In genomic region chr17:85177231-85177630, GRCm38 (mm10) we compare ENCODE assay signal across 26 mouse cellular contexts.
DNase-seq lines count a peak whose midpoint lies in the region; ATAC-seq and TF ChIP-seq lines count a peak whose summit lies in the region.
"Had no signal": no experiment of that assay in that cellular context is flagged by ENCODE, and none has a peak within 500 bp of the region (broad histone marks: within the 10 kb centered on the region; RNA-seq: fewer than 3 reads in every experiment).

No protein-coding gene starts in this region.

- intact Hi-C loops in heart, postnatal 10 days (cut with DNase I): no loop called here

- TF ChIP-seq EP300 in heart, postnatal 0 days (IDR thresholded peaks at IDR 0.05; ENCODE audit: low read depth): no peak
- no peak for TF ChIP-seq EP300 in stomach, postnatal 0 days (optimal IDR thresholded peaks at IDR 0.05)

- H3K4me3 ChIP-seq in heart, embryonic 11.5 days (ENCODE audit: low read depth, low read length): no peak overlapping the region
- H3K4me3 ChIP-seq in hindbrain, embryonic 10.5 days: no peak overlapping the region
- no peak overlapping the region for H3K4me3 ChIP-seq in hindbrain, embryonic 12.5 days
- no peak overlapping the region for H3K4me3 ChIP-seq in heart, postnatal 0 days (ENCODE audit: low read depth, low read length)
- no peak overlapping the region for H3K4me3 ChIP-seq in stomach, postnatal 0 days (ENCODE audit: low read depth, low read length)
- H3K4me3 ChIP-seq: embryonic facial prominence, embryonic 13.5 days; erythroblast, embryonic 14.5 days; forebrain, embryonic 12.5 days; limb, embryonic 10.5 days; liver, embryonic 15.5 days; lung, embryonic 15.5 days had no signal

- 42% methylated on average over 13 of the region's 13 CpGs for WGBS in heart, embryonic 11.5 days (ENCODE audit: insufficient replicate concordance)
- 37% methylated on average over 13 of the region's 13 CpGs for WGBS in hindbrain, embryonic 10.5 days
- 45% methylated on average over 13 of the region's 13 CpGs for WGBS in hindbrain, embryonic 12.5 days
- 22% methylated on average over 13 of the region's 13 CpGs for WGBS in heart, postnatal 0 days
- 65% methylated on average over 13 of the region's 13 CpGs for WGBS in stomach, postnatal 0 days

- peaks cover 8% of the 10 kb centered on the region for H3K4me1 ChIP-seq in heart, embryonic 11.5 days (ENCODE audit: control insufficient read depth, insufficient read depth, low read length)
- H3K4me1 ChIP-seq in hindbrain, embryonic 10.5 days (replicated peaks): peaks cover 24% of the 10 kb centered on the region
- H3K4me1 ChIP-seq in hindbrain, embryonic 12.5 days: no peaks in the 10 kb centered on the region
- no peaks in the 10 kb centered on the region for H3K4me1 ChIP-seq in heart, postnatal 0 days (ENCODE audit: control insufficient read depth, insufficient read depth)
- no peaks in the 10 kb centered on the region for H3K4me1 ChIP-seq in stomach, postnatal 0 days (replicated peaks; ENCODE audit: control insufficient read depth, insufficient read depth)
- H3K4me1 ChIP-seq: liver, embryonic 15.5 days; lung, embryonic 15.5 days had no signal

- H3K27me3 ChIP-seq in heart, embryonic 11.5 days (ENCODE audit: control insufficient read depth, insufficient read depth, low read length): no peaks in the 10 kb centered on the region
- no peaks in the 10 kb centered on the region for H3K27me3 ChIP-seq in hindbrain, embryonic 10.5 days (ENCODE audit: insufficient read depth, poor library complexity, severe bottlenecking)
- H3K27me3 ChIP-seq in hindbrain, embryonic 12.5 days: no peaks in the 10 kb centered on the region
- no peaks in the 10 kb centered on the region for H3K27me3 ChIP-seq in heart, postnatal 0 days (ENCODE audit: control insufficient read depth, insufficient read depth, low read length)
- H3K27me3 ChIP-seq in stomach, postnatal 0 days (ENCODE audit: control insufficient read depth, insufficient read depth, low read length): no peaks in the 10 kb centered on the region
- H3K27me3 ChIP-seq: CH12.LX; embryonic facial prominence, embryonic 13.5 days; liver, embryonic 15.5 days; lung, embryonic 15.5 days; Patski had no signal

- no peak for DNase-seq in heart, postnatal 10 days
- peak; percentile 7 for DNase-seq in hindbrain, embryonic 10.5 days (ENCODE audit: low spot score)
- DNase-seq in adrenal gland, postnatal 10 days: peak; percentile 38
- DNase-seq in heart, postnatal 0 days (ENCODE audit: low spot score): peak; percentile 13
- no peak for DNase-seq in stomach, postnatal 0 days (ENCODE audit: low spot score)
- DNase-seq: B cell, adult 2 months; cerebellum, adult 18-20 months; cerebellum, postnatal 14 days; embryo, embryonic 11 days; kidney, adult 2 months; kidney, postnatal 14 days; liver; lung, postnatal 4 days; thymus, adult 2 months had no signal

- TF ChIP-seq CTCF in heart, postnatal 0 days (IDR thresholded peaks at IDR 0.05; ENCODE audit: low read depth): no peak
- TF ChIP-seq CTCF in stomach, postnatal 0 days (IDR thresholded peaks at IDR 0.05; ENCODE audit: low read depth): no peak

- H3K27ac ChIP-seq in heart, embryonic 11.5 days (ENCODE audit: low read depth, low read length): no peak overlapping the region
- H3K27ac ChIP-seq in hindbrain, embryonic 10.5 days: no peak overlapping the region
- H3K27ac ChIP-seq in hindbrain, embryonic 12.5 days: no peak overlapping the region
- no peak overlapping the region for H3K27ac ChIP-seq in heart, postnatal 0 days (ENCODE audit: low read depth)
- H3K27ac ChIP-seq in stomach, postnatal 0 days (replicated peaks): no peak overlapping the region
- H3K27ac ChIP-seq: embryonic facial prominence, embryonic 13.5 days; forebrain, embryonic 12.5 days; hindbrain, embryonic 14.5 days; limb, embryonic 10.5 days; liver, embryonic 15.5 days; lung, embryonic 15.5 days had no signal

- no peaks in the 10 kb centered on the region for H3K36me3 ChIP-seq in heart, embryonic 11.5 days (ENCODE audit: control insufficient read depth, insufficient read depth, low read length)
- H3K36me3 ChIP-seq in hindbrain, embryonic 10.5 days: no peaks in the 10 kb centered on the region
- no peaks in the 10 kb centered on the region for H3K36me3 ChIP-seq in hindbrain, embryonic 12.5 days
- no peaks in the 10 kb centered on the region for H3K36me3 ChIP-seq in heart, postnatal 0 days (replicated peaks; ENCODE audit: control insufficient read depth, insufficient read depth, low read length)
- no peaks in the 10 kb centered on the region for H3K36me3 ChIP-seq in stomach, postnatal 0 days (ENCODE audit: control insufficient read depth, insufficient read depth, low read length)
- H3K36me3 ChIP-seq: embryonic facial prominence, embryonic 13.5 days; forebrain, embryonic 12.5 days; G1E; limb, embryonic 10.5 days; liver, embryonic 15.5 days; lung, embryonic 15.5 days had no signal

- ATAC-seq in heart, embryonic 11.5 days (replicated peaks; ENCODE audit: insufficient number of reproducible peaks, low FRiP score, low TSS enrichment): no peak
- ATAC-seq in hindbrain, embryonic 12.5 days (ENCODE audit: low FRiP score): no peak
- no peak for ATAC-seq in heart, postnatal 0 days (ENCODE audit: insufficient read depth, low read depth)
- no peak for ATAC-seq in stomach, postnatal 0 days (ENCODE audit: low FRiP score, low TSS enrichment)
- ATAC-seq: Patski had no signal

- H3K9me3 ChIP-seq in heart, embryonic 11.5 days (replicated peaks; ENCODE audit: control insufficient read depth, low read length): no peaks in the 10 kb centered on the region
- H3K9me3 ChIP-seq in hindbrain, embryonic 10.5 days: no peaks in the 10 kb centered on the region
- H3K9me3 ChIP-seq in hindbrain, embryonic 12.5 days (replicated peaks): no peaks in the 10 kb centered on the region
- H3K9me3 ChIP-seq in heart, postnatal 0 days (replicated peaks; ENCODE audit: control insufficient read depth, low read length): no peaks in the 10 kb centered on the region
- no peaks in the 10 kb centered on the region for H3K9me3 ChIP-seq in stomach, postnatal 0 days (ENCODE audit: control insufficient read depth, low read length)
- H3K9me3 ChIP-seq: embryonic facial prominence, embryonic 13.5 days; forebrain, embryonic 12.5 days; G1E; limb, embryonic 10.5 days; liver, embryonic 15.5 days; lung, embryonic 15.5 days had no signal

- no peak overlapping the region for H3K9ac ChIP-seq in heart, embryonic 11.5 days (ENCODE audit: low read depth, low read length)
- H3K9ac ChIP-seq in hindbrain, embryonic 12.5 days: no peak overlapping the region
- no peak overlapping the region for H3K9ac ChIP-seq in heart, postnatal 0 days (replicated peaks; ENCODE audit: low read depth, low read length)
- H3K9ac ChIP-seq in stomach, postnatal 0 days (ENCODE audit: low read length): no peak overlapping the region
- H3K9ac ChIP-seq: embryonic facial prominence, embryonic 13.5 days; forebrain, embryonic 12.5 days; hindbrain, embryonic 14.5 days; liver, embryonic 15.5 days; lung, embryonic 15.5 days had no signal

- H3K4me2 ChIP-seq in heart, embryonic 11.5 days: peak overlapping the region; percentile 9
- H3K4me2 ChIP-seq in hindbrain, embryonic 12.5 days (replicated peaks): no peak overlapping the region
- H3K4me2 ChIP-seq in heart, postnatal 0 days (ENCODE audit: low read depth, low read length): no peak overlapping the region
- no peak overlapping the region for H3K4me2 ChIP-seq in stomach, postnatal 0 days (replicated peaks; ENCODE audit: low read depth)
- H3K4me2 ChIP-seq: embryonic facial prominence, embryonic 13.5 days; forebrain, embryonic 12.5 days; hindbrain, embryonic 14.5 days; liver, embryonic 15.5 days; lung, embryonic 15.5 days had no signal

Comparison
In these comparisons a context has a peak if more than half of its experiments do, and no peak if none do; other contexts are left out.
1. DNase-seq: peak in hindbrain, embryonic 10.5 days (single experiment), adrenal gland, postnatal 10 days (single experiment) and heart, postnatal 0 days (single experiment); none in heart, postnatal 10 days (0 of 2) and stomach, postnatal 0 days (single experiment).